Mouse (Mus musculus): ENCODE results near the gene Hikeshi.

Hikeshi gene

GRCm38 (mm10) chr7:89913432-89914158, 27.4 kb downstream of the Hikeshi start:
- DNase-seq = no peak

- DNase-seq = no peak
These were observed 28.6 kb downstream of the Hikeshi start for GRCm38 (mm10) chr7:89912356-89912755.

GRCm38 (mm10) chr7:89909711-89910110, 31.3 kb downstream of the Hikeshi start:
- DNase-seq = no peak

- no peak for DNase-seq
These were observed 31.9 kb downstream of the Hikeshi start for GRCm38 (mm10) chr7:89908899-89909621.

- no peak for DNase-seq
These were observed 32.6 kb downstream of the Hikeshi start for GRCm38 (mm10) chr7:89908421-89908820.

GRCm38 (mm10) chr7:89907950-89908349, 33.1 kb downstream of the Hikeshi start:
- DNase-seq = peak; percentile 81

- no peak for DNase-seq
These were observed 37.3 kb downstream of the Hikeshi start, which contains the start of gene Ccdc81 for GRCm38 (mm10) chr7:89903442-89904343. Gene Ccdc81, minus strand, starts transcription at chr7:89903629.

GRCm38 (mm10) chr7:89903007-89903406, 38.0 kb downstream of the Hikeshi start:
- no peak for DNase-seq

- DNase-seq = peak; percentile 25
These were observed 49.1 kb downstream of the Hikeshi start for GRCm38 (mm10) chr7:89891856-89892255.

GRCm38 (mm10) chr7:89891412-89891811, 49.6 kb downstream of the Hikeshi start:
- DNase-seq = no peak

- DNase-seq = no peak
These were observed 56.5 kb downstream of the Hikeshi start for GRCm38 (mm10) chr7:89884551-89884950.

GRCm38 (mm10) chr7:89879686-89880085, 61.3 kb downstream of the Hikeshi start:
- DNase-seq = no peak

Data from thymus, postnatal 4 days (tissue).